Mouse (Mus musculus) bone marrow, adult 2 months (tissue): ENCODE results near the gene Pax2.

ENCODE experiments used
- CTCF ChIP-seq: fragments of 200-500 bp; IDR thresholded peaks from 2 replicates; pipeline ENCODE4 v1.5.1; 2011; ENCODE audit warnings: low read length, control low read depth; ENCODE audit not compliant: control insufficient read depth, insufficient read depth
- POLR2A ChIP-seq: fragments of 200-500 bp; IDR thresholded peaks from 2 replicates; pipeline ENCODE4 v1.6.1; 2011; ENCODE audit warnings: low read depth, mild to moderate bottlenecking, control low read depth, low read length, borderline replicate concordance; ENCODE audit not compliant: control insufficient read depth

DNA sequence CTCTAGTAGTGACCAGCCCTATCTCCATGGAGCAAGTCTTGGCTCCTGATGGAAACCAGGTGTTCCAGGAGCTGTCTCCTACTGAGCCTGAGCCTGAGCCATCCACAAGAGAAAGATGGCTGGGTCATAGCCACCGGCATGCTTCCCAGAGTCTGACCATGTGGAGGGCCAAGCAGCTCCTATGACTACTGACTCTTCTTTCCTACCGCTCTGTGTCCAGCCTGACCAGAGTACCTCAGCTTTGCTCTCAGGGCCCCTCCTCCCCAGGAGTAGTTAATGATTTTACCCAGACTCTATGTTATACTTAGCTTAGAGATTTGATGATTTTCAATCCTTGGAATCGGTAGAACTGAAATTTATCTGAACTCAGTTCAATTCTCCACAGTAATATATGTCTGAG is 59.3 kb downstream of the Pax2 start:
- TF ChIP-seq CTCF = no peak
- no peak for TF ChIP-seq POLR2A
